Mouse (Mus musculus): ENCODE measurements around the gene Gm47996.
"Not testable (repeated sequence)": the region's sequence is repeated elsewhere in the genome, so short reads cannot be mapped to it uniquely, and the experiment has no call there.

GRCm38 (mm10) chr1:151211666-151212065 is 1.7 kb downstream of the Gm47996 start:
- not testable (repeated sequence) for TF ChIP-seq MAFK (IDR thresholded peaks at IDR 0.05; ENCODE audit: insufficient read depth, low read depth, low read length); ZC3H11A (IDR thresholded peaks at IDR 0.05; ENCODE audit: borderline replicate concordance, low read depth, low read length); HCFC1 (IDR thresholded peaks at IDR 0.05; ENCODE audit: borderline replicate concordance, insufficient read depth, low read length)

Measured in ES-E14 (cell line).